Mouse (Mus musculus) hematopoietic stem cell, adult 5-6 weeks (primary cell): ENCODE results near the gene Mag. TPM values are rescaled to one million over a fixed set of nuclear protein-coding genes. Genes with fewer than 3 reads are reported as not detected.
A peak's percentile ranks its signal among the peaks of the same experiment; 100 is the strongest.
"Not testable (repeated sequence)": the region's sequence is repeated elsewhere in the genome, so short reads cannot be mapped to it uniquely, and the experiment has no call there.

Experiments
- ATAC-seq, 2 experiments: fragments of 125-278 bp in 1 of 2; replicated peaks in 1 of 2; 2 replicates each; pipeline ENCODE4 v1.8.0; 2016 to 2017; ENCODE audit warnings: inconsistent platforms in 2 of 2, mild to moderate bottlenecking in 2 of 2, moderate number of reproducible peaks in 2 of 2, low read depth in 1 of 2, moderate TSS enrichment in 1 of 2; ENCODE audit not compliant: low FRiP score in 2 of 2, poor library complexity in 2 of 2, severe bottlenecking in 2 of 2, insufficient read depth in 1 of 2, low TSS enrichment in 1 of 2
- total RNA-seq: library from RNA; stranded (forward); fragments of 172-1452, 232-1000 nt; gene quantifications from 2 replicates; pipeline ENCODE4 v1.2.3, GENCODE M21; 2017

The Mag gene
- total RNA-seq: 0.38 TPM in 1 of 2 replicates, not detected in the other

- no peak for ATAC-seq
Observed at GRCm38 (mm10) chr7:30914732-30915131, at the start of gene Mag. Gene Mag (minus strand): TSS chr7:30914873.

GRCm38 (mm10) chr7:30964366-30964765 is 49.7 kb upstream of the Mag start:
- no peak for ATAC-seq

DNA sequence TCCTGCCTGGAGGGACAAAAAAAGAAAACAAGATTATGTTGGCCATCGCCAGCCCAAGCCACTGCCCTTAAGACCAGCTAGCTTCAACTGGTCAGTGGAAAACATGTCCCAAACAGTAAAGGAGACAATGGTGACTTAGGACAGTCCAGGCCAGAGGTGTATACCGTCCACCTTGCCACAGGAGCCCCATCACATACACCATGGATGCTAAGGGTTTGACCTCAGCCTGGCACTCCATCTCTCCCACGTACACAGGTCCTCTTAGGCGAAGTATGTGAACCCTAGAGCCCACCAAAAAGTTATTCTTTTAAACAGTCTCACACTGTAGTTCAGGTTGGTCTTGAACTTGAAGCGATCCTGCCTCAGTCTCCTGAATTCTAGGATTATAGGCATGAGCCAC is 48.2 kb upstream of the Mag start:
- no peak for ATAC-seq

GRCm38 (mm10) chr7:30959786-30960349 is 45.2 kb upstream of the Mag start:
- no peak for ATAC-seq

- ATAC-seq: no peak
Observed at GRCm38 (mm10) chr7:30958866-30959487, 44.3 kb upstream of the Mag start.

DNA sequence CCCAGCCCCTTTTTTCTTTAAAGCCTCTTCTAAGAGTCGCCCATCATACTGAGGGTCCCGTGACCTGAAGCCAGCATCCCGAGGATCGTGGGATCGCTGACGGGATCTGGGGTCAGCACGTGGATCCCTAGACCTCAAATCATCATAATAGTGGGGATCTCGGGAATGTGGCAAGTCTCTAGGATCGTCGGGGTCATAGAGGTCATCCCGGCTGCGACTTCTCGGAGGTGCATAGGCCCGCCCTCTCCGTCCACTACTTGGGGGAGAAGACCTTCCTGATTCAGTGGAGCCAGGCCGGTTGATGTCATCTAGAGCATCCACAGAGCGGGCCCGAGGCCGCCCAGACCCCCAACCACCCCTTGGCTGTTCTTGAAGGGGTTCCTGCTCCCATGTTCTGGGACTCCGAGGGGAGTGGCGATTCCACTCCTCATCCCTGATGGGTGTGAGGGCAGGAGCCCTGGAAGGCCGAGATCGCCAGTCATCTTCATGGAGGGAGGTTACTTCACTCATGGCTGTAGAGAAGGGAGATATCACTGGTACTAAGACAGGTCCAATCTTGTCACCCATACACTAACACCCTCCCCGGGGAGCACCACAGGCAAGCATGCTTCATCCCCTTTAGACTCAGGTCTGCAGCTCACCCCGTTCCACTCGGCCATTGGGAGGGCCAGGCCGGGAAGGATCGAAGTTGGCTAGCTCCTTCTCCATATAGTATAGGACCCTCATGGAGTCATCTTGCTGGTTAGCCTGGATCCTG is 43.6 kb upstream of the Mag start:
- no peak for ATAC-seq

GRCm38 (mm10) chr7:30957367-30957783 is 42.7 kb upstream of the Mag start:
- ATAC-seq: peak; percentile 30 to 54

- peak; percentile 47 to 64; a peak in 3 of 4 replicates for ATAC-seq
Observed at GRCm38 (mm10) chr7:30956756-30957366, 42.2 kb upstream of the Mag start, which contains the start of gene Usf2. Gene Usf2 (minus strand): TSS chr7:30956803.

DNA sequence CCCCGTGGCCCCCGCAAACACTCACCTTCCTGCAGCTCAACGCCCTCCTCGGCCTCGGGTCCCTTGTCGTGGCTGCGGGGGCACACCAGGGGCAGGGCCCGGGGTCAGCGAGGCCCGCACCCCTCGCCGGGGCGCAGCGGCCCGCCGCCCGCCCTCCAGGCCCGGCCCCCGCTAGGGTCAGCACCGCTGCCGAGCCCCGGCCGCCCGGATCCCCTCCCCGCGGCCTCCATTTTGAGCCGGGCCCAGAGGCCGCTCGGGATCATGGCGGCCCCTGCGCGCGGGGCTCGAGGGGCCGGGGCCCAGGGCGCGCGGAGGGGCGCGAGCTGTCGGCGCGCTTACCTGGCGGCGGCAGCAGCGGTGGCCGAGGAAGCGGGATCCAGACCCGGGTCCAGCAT is 41.7 kb upstream of the Mag start:
- no peak for ATAC-seq

DNA sequence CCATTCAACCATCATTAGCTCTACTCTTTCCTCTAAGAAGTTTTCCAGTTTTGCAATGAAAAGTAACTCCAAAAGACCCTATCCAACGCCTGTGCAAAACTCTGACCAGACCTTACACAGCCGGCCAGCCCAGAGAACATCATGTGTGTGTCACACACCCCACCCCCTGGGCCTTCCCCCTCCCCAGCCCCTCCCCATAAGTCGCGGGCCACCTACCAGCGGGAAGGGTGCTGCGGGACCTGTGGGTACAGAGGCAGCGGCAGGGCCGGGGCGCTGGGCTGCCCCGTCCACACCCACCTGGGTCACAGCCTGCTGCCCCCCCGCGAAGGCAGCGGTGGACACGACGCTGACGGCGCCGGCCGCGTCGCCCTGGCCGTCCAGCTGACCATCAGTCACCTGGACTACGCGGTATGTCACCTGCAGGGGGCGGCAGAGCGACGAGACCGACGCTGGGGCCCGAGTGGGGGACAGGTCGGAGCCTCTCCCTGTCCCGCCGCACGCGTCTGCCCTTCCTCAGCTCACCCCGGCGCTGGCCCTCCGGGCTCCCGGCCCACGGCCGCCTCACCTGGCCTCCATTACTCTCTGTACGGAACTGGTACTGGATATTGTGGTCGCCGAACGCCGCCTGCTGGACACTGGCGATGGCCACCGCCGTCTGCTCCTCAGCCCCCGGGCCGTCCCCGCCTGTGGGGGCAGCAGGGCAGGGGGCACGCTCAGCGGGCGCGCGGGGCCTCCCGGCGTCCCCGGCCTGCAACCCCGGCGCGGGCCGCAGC is 41.1 kb upstream of the Mag start:
- peak; percentile 63 to 66 for ATAC-seq

GRCm38 (mm10) chr7:30954971-30955520 is 40.4 kb upstream of the Mag start:
- ATAC-seq: no peak

GRCm38 (mm10) chr7:30954036-30954435 is 39.4 kb upstream of the Mag start:
- no peak for ATAC-seq

GRCm38 (mm10) chr7:30953459-30953858 is 38.8 kb upstream of the Mag start:
- no peak; a peak in 1 of 4 replicates for ATAC-seq

DNA sequence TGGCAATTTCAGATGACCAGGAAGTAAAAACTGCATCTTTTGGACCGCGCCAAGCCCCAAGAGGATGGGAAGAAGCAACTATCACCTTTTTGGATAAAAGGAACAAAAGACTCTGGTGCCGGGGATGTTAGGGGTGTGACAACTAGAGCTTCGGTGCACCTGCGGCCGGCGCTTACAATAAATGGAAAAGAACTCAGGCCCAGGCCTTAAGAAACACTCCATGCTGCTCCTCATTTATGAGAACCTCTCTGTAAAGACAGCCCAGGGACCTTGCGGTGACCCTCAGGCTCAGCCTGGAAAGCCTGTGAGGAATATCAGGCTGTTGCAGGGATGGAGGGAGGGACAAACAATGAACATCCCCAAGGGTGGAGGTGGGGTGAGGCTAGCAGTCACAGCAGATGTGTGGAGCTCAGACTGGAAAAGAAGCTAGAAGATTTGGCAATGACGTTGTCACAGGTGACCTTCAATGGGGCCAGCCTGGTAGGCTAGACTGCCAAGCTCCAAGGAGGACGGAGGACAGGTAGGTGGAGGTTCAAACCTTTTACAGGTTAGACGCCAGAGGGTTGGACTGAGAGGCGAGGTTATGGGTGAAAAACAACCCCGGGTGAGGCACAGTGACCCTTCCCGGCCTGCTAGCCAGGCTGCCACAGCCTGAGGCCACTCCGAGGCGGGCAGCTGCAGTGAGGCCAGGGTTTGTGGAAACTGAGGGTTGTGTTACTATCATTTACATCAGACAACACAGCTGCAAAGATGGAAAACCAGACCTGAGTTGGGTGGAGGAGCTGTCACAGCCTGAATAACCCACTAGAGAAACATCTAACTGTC is 38.0 kb upstream of the Mag start:
- ATAC-seq: no peak

GRCm38 (mm10) chr7:30949902-30950301 is 35.2 kb upstream of the Mag start:
- ATAC-seq: not testable (repeated sequence)

- no peak for ATAC-seq
Observed at GRCm38 (mm10) chr7:30945876-30946275, 31.2 kb upstream of the Mag start.
